27 mouse cellular contexts compared by ENCODE assay signal in genomic region chr6:17329801-17330200, GRCm38 (mm10). TPM values are rescaled to one million over a fixed set of nuclear protein-coding genes. Genes with fewer than 3 reads are reported as not detected.
A peak's percentile ranks its signal among the peaks of the same experiment; 100 is the strongest.
DNase-seq lines count a peak whose midpoint lies in the region; ATAC-seq and TF ChIP-seq lines count a peak whose summit lies in the region.
"Had no signal": no experiment of that assay in that cellular context is flagged by ENCODE, and none has a peak within 500 bp of the region (broad histone marks: within the 10 kb centered on the region; RNA-seq: fewer than 3 reads in every experiment).

No protein-coding gene starts in this region.

- no peak for TF ChIP-seq POLR2A in lung, adult 2 months (IDR thresholded peaks at IDR 0.05; ENCODE audit: borderline replicate concordance, extremely low read depth, low read depth, low read length)

- H3K27ac ChIP-seq in lung, embryonic 15.5 days: no peak overlapping the region
- H3K27ac ChIP-seq: embryonic facial prominence, embryonic 12.5 days; embryonic facial prominence, embryonic 15.5 days; heart, embryonic 15.5 days; hindbrain, embryonic 12.5 days; hindbrain, embryonic 15.5 days had no signal

- intact Hi-C loops in heart, postnatal 14 days (cut with DNase I): no loop called here

- no peak overlapping the region for H3K9ac ChIP-seq in lung, embryonic 15.5 days
- H3K9ac ChIP-seq: embryonic facial prominence, embryonic 12.5 days; embryonic facial prominence, embryonic 15.5 days; forebrain, postnatal 0 days; heart, embryonic 12.5 days; heart, embryonic 15.5 days; hindbrain, embryonic 12.5 days; hindbrain, embryonic 15.5 days had no signal

- WGBS in lung, embryonic 15.5 days: 32% methylated on average over 3 of the region's 3 CpGs
- WGBS in lung, adult 2 months: 20% methylated on average over 3 of the region's 3 CpGs

- peaks cover 3% of the 10 kb centered on the region; the same call in 1 of the 2 replicates for H3K4me1 ChIP-seq in lung, embryonic 15.5 days
- H3K4me1 ChIP-seq in lung, adult 2 months (ENCODE audit: control insufficient read depth, insufficient read depth, low read length): peaks cover 20% of the 10 kb centered on the region
- H3K4me1 ChIP-seq: hindbrain, embryonic 12.5 days; hindbrain, embryonic 15.5 days had no signal

- no peaks in the 10 kb centered on the region for H3K9me3 ChIP-seq in lung, embryonic 15.5 days
- H3K9me3 ChIP-seq: embryonic facial prominence, embryonic 12.5 days; embryonic facial prominence, embryonic 15.5 days; heart, embryonic 12.5 days; heart, embryonic 15.5 days; hindbrain, embryonic 12.5 days; hindbrain, embryonic 15.5 days had no signal

- H3K4me3 ChIP-seq in lung, embryonic 15.5 days: no peak overlapping the region
- H3K4me3 ChIP-seq in lung, adult 2 months (replicated peaks; ENCODE audit: extremely low read depth, low read depth, low read length): no peak overlapping the region
- H3K4me3 ChIP-seq: embryonic facial prominence, embryonic 12.5 days; embryonic facial prominence, embryonic 15.5 days; heart, embryonic 12.5 days; heart, embryonic 15.5 days; hindbrain, embryonic 12.5 days; hindbrain, embryonic 15.5 days had no signal

- no peaks in the 10 kb centered on the region for H3K27me3 ChIP-seq in lung, embryonic 15.5 days
- H3K27me3 ChIP-seq: embryonic facial prominence, embryonic 12.5 days; embryonic facial prominence, embryonic 15.5 days; heart, embryonic 12.5 days; heart, embryonic 15.5 days; hindbrain, embryonic 12.5 days; hindbrain, embryonic 15.5 days had no signal

- DNase-seq in heart, adult 11 months: peak; percentile 28
- no peak for DNase-seq in heart, postnatal 14 days
- DNase-seq in lung, postnatal 36 days: no peak
- DNase-seq in lung, postnatal 10 days: peak; percentile 19
- no peak for DNase-seq in lung, adult 2 months
- DNase-seq in cerebellum, adult 11 months: no peak
- DNase-seq: adrenal gland, adult 8-10 months; adrenal gland, postnatal 25 days; cerebellum, adult 18-20 months; cerebellum, adult 9-11 months; cerebellum, postnatal 25 days; forebrain, postnatal 0 days; gastrocnemius, postnatal 36 days; heart, postnatal 10 days had no signal

- peak; percentile 46; the same call in 1 of the 2 replicates for ATAC-seq in lung, embryonic 15.5 days (ENCODE audit: borderline replicate concordance, extremely low read depth, low FRiP score, low TSS enrichment)
- ATAC-seq: CD4-positive, CD25-positive, alpha-beta regulatory T cell, adult 4 months; forebrain, embryonic 14.5 days; forebrain, postnatal 0 days had no signal

- H3K36me3 ChIP-seq in lung, embryonic 15.5 days: no peaks in the 10 kb centered on the region
- H3K36me3 ChIP-seq: embryonic facial prominence, embryonic 12.5 days; embryonic facial prominence, embryonic 15.5 days; heart, embryonic 12.5 days; heart, embryonic 15.5 days; hindbrain, embryonic 12.5 days; hindbrain, embryonic 15.5 days had no signal

- H3K4me2 ChIP-seq in lung, embryonic 15.5 days: no peak overlapping the region
- H3K4me2 ChIP-seq: embryonic facial prominence, embryonic 12.5 days; embryonic facial prominence, embryonic 15.5 days; heart, embryonic 12.5 days; heart, embryonic 15.5 days; hindbrain, embryonic 12.5 days; hindbrain, embryonic 15.5 days had no signal

- TF ChIP-seq CTCF in lung, adult 2 months (IDR thresholded peaks at IDR 0.05; ENCODE audit: insufficient read depth, low read length): no peak

RNA-seq across cellular contexts. Expression of gene Cav1, which starts 23.7 kb away (rescaled TPM):
- 100 to 1,000 TPM; 415 to 448 TPM for total RNA-seq in heart, postnatal 14 days (2021)
- 453 and 528 TPM in 2 replicates for polyA plus RNA-seq in lung, embryonic 15.5 days (2015; fragmentation: Nextera tagmentation; extraction: Ambion mirVana)
- polyA plus RNA-seq in lung, adult 2 months (2012; rRNA removed): 1,746 and 2,229 TPM in 2 replicates
- total RNA-seq: common myeloid progenitor, adult 5-6 weeks; granulocyte monocyte progenitor cell, adult 5-6 weeks; hematopoietic stem cell, adult 5-6 weeks; MEL had no signal
- polyA plus RNA-seq: CD4-positive, CD25-positive, alpha-beta regulatory T cell, adult 4 months had no signal

RNA-seq across cellular contexts. Expression of gene Cav2, which starts 48.8 kb away (rescaled TPM):
- total RNA-seq in heart, postnatal 14 days (2021): 10 to 100 TPM; 64.8 to 66.2 TPM
- 88.0 and 91.2 TPM in 2 replicates for polyA plus RNA-seq in lung, embryonic 15.5 days (2015; fragmentation: Nextera tagmentation; extraction: Ambion mirVana)
- polyA plus RNA-seq in lung, adult 2 months (2012; rRNA removed): 220 and 261 TPM in 2 replicates
- total RNA-seq: MEL had no signal

Comparison
In these comparisons a context has a peak if more than half of its experiments do, and no peak if none do; other contexts are left out.
1. DNase-seq: peak in heart, adult 11 months (single experiment) and lung, postnatal 10 days (single experiment); none in heart, postnatal 14 days (0 of 2), lung, postnatal 36 days (single experiment), lung, adult 2 months (single experiment) and cerebellum, adult 11 months (single experiment).